Mouse (Mus musculus) thymus, postnatal 36 days (tissue): ENCODE measurements around the gene Kazald1.

Source experiments
- DNase-seq, 2 experiments: peaks; one replicate each; pipeline ENCODE4 v3.0.0; 2022; ENCODE audit warnings: mixed read lengths in 2 of 2

Gene Kazald1

DNA sequence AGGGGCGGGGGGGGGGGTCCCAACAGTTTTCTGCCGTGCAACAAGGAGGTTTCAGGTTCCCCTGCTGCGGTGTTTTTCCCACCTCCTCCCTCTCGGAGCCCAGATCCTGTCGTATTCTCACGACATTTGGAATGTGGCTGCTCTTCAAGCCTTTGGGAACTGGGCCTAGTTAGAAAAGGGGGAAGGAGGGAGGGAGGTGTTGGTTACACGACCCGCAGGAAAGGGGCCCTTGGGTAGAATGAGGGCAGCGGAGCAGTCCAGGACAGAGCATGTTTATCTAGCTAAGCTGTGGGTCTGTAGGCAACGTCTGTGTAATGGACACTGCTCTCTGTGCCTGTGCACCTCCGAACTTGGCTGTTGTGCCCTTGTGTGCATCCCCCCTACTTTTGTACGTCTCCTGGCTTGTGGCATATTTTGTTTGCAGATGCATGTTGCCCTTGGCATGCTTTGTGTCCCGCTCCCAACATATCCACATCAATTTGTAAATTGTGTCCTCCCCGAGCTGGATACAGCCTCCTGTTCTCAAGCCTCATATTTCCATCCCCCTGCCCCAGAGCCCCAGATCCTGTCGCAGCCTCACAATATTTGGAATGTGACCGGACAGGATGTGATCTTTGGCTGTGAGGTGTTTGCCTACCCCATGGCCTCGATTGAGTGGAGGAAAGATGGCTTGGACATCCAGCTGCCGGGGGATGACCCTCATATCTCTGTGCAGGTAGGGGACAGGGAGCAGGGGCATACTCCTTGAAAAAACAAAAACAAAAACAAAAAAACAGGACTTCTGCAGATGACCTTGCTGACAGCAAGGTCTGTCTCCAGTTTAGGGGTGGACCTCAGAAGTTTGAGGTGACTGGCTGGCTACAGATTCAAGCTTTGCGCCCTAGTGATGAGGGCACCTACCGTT, 3.0 kb downstream of the Kazald1 start:
- DNase-seq = no peak

DNA sequence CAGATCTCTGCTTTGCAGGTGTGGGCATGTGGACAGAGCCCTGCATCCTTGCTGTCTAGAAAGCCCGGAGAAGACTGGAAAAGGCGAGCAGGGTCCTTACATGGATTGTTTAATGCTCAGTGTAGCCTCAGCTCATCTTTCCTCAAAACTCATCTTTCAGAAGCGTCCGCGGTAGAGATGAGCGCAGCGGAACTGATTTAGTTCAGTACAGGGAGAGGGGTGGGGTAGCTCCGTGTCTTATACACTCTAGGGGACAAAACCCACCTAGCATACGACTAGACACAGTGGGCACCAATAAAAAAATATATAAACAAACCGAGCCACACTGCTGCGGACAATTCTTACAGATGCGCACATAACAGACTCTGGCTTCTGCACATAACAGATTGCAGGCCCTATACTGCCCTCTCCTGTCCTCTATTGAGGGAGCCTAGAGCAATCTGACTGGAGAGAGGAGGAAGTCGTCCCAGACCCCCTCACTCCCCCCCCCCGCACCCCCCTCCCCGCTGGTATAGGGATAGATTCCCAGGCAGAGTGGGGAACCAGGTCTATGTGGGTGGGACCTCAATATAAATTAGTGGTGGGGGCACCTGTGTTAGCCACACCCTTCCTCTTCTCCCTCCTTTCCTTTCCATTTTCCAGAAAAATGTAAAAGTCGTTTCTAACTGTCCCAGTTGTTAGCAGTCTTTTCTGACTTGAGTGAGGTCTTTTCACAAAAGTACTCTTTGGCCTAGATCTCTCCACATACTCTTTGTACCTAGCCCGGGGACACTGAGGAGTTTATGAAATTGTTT, 4.1 kb downstream of the Kazald1 start:
- DNase-seq = no peak

DNA sequence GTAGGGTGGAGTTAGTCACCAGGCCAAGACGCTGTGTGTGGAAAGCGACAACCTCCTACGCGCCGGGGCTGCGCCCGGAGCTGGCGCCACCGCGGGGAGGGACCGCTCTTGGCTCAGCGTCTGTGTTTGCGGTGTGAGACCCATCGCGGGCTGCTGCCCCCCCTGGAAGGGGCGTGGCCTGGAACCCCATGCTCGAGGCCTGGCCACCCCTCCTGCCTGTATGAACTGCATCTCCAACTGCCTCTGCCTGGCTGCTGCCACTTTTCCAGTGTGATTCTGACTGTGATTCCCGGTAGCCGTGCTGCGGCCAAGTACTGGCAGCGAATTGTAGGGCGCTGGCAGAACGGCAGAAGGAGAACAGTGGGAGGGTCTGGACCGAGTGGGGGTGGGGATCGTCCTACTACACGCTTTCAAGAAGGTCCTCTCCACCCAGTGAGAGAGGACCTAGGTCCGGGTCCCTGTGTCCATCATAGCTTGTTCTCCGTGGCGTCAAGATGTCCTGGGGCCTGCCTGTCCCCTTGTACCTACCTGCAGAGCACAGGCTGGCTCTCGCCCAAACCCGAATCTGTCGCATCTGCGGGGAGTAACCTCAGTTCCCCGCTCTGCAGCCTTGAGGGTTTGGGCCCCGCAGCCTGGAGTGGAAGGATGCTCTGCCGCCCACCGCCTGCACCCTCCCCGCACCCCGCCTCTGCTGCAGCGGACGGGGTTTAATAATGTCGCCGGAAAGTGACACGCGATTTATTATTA, 4.9 kb downstream of the Kazald1 start:
- DNase-seq = peak; percentile 61 to 72

DNA sequence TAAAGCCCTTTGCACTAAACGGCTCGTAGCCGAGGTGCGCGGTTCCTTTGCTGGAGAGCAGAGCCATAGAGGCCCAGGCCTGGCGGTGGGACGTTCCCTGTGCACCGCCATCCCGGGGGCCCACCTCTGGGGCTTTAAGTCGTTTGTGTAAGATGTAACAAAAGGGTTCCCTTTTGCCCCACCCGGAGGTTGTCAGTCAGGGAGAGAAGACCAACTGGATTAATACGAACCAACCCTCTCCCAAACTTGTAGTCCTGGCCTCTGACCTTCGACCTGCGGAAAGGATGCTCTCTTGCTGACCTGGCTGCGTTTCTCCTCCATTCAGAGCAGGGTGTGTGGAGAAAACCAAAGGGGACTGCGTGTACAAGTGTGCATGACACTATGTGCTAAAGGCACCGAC, 5.7 kb downstream of the Kazald1 start:
- DNase-seq = no peak

DNA sequence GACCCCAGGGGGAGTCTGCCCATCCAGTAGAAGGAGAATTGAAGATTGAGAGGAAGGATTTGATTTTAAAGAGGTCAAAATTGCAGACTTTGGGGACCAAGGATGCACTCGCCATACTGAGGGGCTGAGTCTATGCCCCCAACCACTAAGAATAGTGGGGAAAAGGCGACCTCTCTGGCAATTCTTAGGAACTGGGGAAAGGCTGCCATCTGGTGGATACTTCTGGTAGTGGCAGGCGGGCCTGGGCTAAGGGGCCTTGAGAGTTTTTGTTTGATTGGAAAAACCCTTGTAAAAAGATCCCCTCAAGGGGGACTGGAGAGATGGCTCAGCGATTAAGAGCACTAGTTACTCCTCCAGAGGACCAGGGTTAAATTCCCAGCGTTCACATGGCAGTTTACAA, 6.2 kb downstream of the Kazald1 start:
- DNase-seq = peak; percentile 62 to 74

DNA sequence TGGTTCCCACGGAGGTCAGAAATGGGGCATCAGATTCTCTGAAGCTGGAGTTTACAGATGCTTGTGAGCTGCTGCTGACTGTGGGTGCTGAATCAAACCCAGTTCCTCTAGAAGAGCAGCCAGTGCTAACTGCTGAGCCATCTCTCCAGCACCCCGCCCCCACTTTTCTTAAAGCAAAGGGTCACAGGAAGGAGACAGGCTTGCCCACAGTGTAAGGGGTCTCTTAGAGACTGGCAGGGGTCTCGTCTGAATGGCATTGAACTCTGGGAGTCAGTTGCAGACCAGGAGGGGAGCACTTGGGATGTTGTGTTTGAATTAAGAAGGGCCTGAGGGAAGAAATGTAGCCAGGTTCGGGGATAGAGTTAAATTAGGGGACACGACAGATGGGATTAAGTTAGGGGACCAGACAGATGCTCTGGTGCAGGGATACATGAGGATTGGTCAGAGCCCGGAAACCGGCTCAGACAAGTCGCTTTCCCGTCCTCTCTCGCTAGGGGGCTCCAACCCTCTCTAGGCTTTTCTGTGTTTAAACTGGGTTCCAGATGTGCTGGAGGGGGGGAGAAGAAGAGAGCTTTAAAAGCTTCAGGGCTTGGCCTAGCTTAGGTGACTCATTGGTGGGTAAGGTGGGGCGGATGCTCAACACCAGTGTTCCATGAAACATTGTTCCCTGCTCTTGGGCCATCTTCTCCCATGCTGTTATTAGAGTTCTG, 7.0 kb downstream of the Kazald1 start:
- peak; percentile 57 to 66 for DNase-seq

DNA sequence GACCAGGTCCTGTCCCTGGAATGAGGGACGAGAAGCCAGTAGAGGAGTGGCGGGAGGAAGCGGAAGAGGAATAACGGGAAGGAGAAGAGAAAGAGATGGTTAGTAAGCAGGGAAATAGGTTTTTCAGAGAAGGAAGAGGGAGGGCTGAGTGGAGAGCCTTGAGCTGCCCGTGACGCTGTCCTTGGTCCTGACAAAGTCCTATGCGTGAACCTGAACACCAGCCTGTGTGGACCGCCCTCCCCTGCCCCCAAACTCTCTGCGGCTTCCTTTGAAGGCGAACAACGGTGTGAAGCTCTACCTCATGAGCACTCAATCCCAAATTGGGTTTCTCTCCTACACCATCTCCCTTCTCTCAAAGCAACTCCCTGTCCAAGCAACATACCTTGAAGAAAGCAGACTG, 22.8 kb downstream of the Kazald1 start:
- DNase-seq = peak; percentile 27 to 43

DNA sequence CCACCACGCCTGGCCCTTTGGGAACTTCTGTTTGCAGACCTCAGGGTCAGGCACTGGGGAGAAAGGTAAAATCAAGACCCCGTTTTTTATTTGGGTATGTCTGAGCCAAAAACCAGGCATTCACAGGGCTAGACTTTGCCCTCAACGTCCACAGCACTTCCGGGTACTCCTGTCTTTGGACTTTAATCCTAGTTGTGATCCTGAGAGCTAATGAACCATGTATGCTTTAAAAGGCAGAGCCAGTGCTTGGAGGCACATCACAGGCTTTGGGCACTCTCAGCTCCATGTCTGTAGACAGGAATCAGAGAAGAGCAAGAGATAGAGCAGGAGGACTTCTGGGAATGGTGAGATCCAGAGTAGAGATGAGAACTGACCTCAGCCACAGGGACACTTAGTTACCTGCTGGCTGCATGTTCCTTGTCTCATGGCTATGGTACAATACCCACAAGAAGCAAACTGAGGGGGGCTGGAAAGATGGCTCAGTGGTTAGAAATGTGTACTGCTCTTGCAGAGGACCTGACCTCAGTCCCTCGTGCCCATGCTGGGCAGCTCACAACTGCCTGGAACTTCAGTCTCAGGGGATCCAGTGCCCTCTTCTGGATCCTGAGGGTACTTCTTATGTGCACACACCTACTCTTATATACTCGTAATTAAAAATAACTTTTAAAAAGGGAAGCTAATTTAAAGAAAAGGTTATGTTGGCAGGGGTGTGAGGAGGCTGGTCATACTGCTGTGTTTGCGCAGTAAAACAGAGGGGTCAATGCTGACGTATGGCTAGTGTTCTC, 25.6 kb downstream of the Kazald1 start:
- DNase-seq = no peak

DNA sequence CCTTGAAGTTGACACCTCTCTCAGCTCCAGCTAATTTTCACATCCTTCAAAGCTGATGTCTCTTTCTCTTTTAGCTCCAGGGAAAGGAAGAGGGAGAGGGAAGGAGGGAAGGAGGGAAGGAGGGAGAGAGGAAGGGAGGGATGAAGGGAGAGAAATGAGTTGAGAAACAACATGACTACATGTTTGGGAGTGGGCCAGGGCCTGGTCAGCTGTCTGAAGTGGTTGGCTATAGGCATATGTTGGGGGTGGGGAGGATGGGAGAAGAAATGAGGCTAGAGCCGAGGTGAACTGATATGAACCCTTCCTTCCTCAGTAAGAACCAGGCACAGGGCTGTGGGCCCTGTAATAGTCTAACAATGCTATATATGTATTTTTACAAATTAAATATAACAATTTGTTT, 30.6 kb downstream of the Kazald1 start:
- no peak for DNase-seq

DNA sequence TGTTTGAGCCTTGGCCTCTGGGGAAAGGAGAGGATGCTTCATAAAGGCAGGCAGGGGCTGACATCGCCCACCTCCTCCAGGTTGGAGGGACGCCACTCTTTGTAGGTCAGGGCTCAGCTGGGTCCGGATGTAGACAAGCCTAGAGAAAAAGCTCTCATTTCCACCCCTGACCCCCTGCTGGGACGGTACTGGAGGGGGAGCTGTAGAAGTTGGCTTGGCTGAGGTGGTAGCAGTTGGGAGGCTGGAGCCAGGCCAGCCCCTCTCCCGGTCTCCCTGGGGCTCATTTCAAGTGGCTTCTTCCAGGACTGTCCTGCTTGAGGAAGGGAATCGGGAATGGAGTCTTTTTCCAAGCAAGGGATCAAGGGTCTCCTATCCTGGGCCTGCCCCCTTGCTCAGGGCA, 31.6 kb downstream of the Kazald1 start:
- no peak for DNase-seq

DNA sequence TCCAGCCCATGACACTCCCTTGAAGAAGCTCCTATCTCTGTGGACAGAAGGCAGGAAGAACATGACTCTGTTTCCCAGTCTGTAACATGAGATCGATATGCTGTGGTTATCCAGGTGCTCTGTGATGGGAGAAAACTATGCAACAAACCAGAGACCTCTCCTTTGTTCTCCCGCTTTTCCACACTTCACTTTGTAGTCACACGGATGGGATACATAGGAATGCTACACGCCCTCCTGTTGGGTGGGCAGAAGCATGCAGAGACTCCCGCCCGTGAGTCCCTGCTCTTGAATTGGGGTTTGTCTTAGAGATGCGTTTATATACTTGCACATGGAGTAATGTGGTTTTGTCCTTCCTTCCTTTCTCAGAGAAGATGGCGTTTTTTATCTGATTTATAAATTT, 35.6 kb downstream of the Kazald1 start:
- DNase-seq = no peak

DNA sequence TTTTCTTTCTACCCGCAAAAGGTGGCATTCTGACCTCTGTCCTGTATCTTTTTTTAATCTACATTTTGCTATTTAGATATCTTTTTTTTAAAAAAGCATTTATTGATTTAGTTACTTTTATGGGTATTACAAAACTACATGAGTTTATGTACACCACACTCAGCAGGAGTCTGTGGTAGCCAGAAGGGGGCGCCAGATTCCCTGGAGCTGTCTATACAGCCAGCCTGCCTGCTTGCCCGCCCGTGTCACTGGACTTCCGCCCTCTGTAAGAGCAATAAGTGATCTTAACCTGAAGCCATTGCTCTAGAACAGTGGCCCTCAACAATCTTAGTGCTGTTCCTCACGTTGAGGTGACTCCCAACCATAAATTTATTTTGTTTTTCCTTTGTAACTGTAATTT, 37.4 kb downstream of the Kazald1 start:
- DNase-seq = no peak

DNA sequence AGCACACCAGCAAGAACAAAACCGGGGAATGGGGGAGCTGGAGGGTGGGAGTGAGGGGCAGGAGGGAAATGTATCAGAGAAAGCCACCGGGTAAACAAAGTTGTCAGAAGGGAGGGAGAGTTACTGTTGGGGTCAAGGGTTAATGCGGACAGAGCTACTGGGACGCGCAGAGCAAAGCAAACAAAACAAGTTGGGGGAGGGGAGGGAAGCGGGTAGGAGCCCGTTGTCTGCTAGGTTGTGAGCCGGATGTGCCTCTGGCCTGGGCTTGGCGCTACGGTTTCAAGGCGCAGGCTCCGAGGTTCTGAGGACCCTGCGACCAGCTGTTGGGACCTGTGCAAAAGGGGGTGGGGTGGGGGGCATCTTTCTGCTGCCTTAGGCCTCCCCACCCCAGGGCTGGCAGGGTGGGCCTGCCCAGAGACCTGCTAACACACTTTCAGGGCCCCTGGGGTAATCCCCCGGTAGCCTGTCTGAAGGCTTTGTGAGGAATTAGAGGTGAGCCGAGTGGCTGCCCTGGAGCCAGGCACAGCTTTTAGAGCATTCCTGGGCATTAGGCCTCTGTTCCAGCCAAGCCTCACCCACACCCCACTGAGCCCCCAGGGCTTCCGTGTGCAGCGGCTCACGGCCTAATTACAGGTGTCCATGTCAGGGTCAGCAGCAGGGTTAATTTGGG, 38.9 kb downstream of the Kazald1 start:
- no peak for DNase-seq

DNA sequence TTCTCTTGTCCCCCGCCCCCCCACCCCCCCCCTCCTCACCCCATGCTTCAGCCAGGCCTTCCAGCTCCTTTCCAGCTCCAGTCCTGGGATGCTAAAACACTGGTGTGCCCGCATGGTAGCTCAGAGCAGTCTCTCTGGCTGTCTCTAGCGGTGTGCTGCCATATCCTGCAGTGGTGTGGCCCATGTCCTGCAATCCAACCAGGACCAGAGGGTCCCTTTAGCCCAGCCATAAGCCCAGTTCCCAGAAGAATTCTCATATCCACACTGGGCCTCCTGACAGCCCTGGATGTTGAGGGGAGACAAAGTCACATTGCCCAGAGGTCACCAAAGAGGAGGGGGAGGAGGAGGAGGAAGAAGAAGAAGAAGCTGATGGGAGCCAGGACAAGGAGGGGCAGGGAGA, 39.7 kb downstream of the Kazald1 start:
- no peak for DNase-seq

DNA sequence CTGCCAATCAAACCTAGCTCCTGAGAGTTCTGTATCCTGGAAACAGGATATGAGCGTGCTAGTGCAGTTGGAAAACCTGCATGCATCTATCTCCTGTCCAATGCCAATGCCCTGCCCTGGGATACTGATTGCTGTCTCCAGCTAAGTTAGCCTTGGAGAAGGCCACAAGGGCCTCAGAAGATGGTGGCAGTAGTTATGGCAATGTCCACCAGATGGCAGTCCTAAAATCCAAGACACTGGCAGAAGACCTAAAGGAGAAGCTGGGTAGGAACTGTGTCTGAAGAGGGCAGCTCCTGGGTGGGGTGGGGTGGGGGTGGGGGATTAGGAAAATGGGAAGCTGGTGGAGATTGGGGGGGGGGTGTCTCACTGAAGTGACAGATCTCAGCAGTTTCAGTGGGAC, 41.8 kb downstream of the Kazald1 start:
- DNase-seq = peak in 1 of 2 experiments; percentile 10
